Comparison of ENCODE assay signal across 7 mouse cellular contexts in the genomic region with DNA sequence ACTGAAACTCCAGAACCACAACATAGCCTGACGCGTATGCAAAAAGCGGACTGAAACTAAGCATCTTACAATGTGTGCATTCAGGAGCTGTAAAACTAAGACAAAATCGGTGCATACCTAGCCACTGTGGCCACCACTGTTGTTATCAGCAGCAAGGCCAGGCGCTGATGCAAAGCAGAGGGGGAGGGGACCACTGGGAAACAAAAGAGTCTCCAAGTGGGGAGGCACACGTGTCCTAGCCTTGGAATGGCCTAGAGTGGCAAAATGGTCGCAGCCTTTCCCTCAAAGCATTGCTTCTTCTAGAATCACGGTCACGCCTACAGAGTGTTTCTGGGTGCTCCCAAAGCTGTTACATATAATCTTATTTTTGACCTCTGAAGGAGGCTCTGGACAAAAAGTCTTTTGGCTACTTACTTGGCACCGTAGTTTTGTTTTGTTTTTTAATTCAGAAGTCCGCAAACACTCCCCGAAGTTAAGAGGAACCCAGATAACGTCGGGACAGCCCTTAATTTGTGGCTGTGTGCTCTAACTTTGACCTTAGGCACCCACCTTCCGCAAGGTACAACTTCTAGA. TPM values are rescaled to one million over a fixed set of nuclear protein-coding genes. Genes with fewer than 3 reads are reported as not detected.
DNase-seq lines count a peak whose midpoint lies in the region; ATAC-seq and TF ChIP-seq lines count a peak whose summit lies in the region.

No protein-coding gene starts in this region.

- TF ChIP-seq CTCF in G1E (IDR thresholded peaks at IDR 0.05; ENCODE audit: low read depth, low read length), result no peak

- H3K27me3 ChIP-seq in G1E (ENCODE audit: insufficient read depth, low read length), result no peaks in the 10 kb centered on the region

- peaks cover 39% of the 10 kb centered on the region for H3K36me3 ChIP-seq in G1E (replicated peaks)

- intact Hi-C loops in heart, postnatal 36 days (cut with DNase I), result loop anchor here (5.0 kb wide), 1 partner anchor 53 kb away; no protein-coding TSS in a partner anchor

- peak overlapping the region; percentile 96 for H3K4me3 ChIP-seq in G1E (ENCODE audit: low read depth, low read length)

- H3K9me3 ChIP-seq in G1E (replicated peaks), result no peaks in the 10 kb centered on the region

- H3K4me1 ChIP-seq in G1E (ENCODE audit: insufficient read depth, low read depth, low read length), result peaks cover 78% of the 10 kb centered on the region

- 0 out of 2 replicates have a peak, but pooled peaks have one; percentile 12 for ATAC-seq in G1E (ENCODE audit: extremely low read depth, insufficient number of reproducible peaks, low FRiP score, poor library complexity, severe bottlenecking)
- peak; percentile 18; the same call in 1 of the 2 replicates for ATAC-seq in erythroblast, adult 5-6 weeks (replicated peaks; ENCODE audit: low FRiP score, poor library complexity, severe bottlenecking)

- DNase-seq in G1E (ENCODE audit: low spot score), result peak; percentile 25
- DNase-seq in adrenal gland, postnatal 4 days (ENCODE audit: low spot score in 2 of 2), result peak; percentile 13 to 37
- peak; percentile 27 to 52 for DNase-seq in heart, postnatal 36 days
- DNase-seq in layer of hippocampus, postnatal 10 days (ENCODE audit: low spot score in 2 of 2), result peak; percentile 30 to 49
- DNase-seq in lung, postnatal 14 days, result peak; percentile 53
- DNase-seq in right cerebral cortex, postnatal 10 days (ENCODE audit: low spot score in 2 of 2), result peak; percentile 42 to 63

RNA-seq across cellular contexts. Expression of a gene that starts 0.9 kb away (rescaled TPM):
- total RNA-seq in G1E (2014; fragmentation: Nextera tagmentation), result 255 and 275 TPM in 2 replicates
- 560 and 599 TPM in 2 replicates for total RNA-seq in G1E (2017)
- 37.6 and 51.6 TPM in 2 replicates for polyA plus RNA-seq in G1E (2012)
- 100 to 1,000 TPM; 369 to 400 TPM for total RNA-seq in adrenal gland, postnatal 4 days (2021)
- total RNA-seq in erythroblast, adult 5-6 weeks (2015; ENCODE audit: low replicate concordance), result 41.2 and 61.1 TPM in 2 replicates
- 40.3 and 63.1 TPM in 2 replicates for total RNA-seq in erythroblast, adult 5-6 weeks (2017; ENCODE audit: low replicate concordance)
- total RNA-seq in heart, postnatal 36 days (2021), result 100 to 1,000 TPM; 315 to 316 TPM
- total RNA-seq in layer of hippocampus, postnatal 10 days (2021), result 100 to 1,000 TPM; 214 to 229 TPM

Comparison
In these comparisons a context has a peak if more than half of its experiments do, and no peak if none do; other contexts are left out.
1. Peak in every context shown above with its lines: DNase-seq, ATAC-seq and H3K4me3 ChIP-seq.